Mouse (Mus musculus): Measurements from ENCODE around the gene Thop1. TPM values are rescaled to one million over a fixed set of nuclear protein-coding genes. Genes with fewer than 3 reads are reported as not detected.
"Not testable (repeated sequence)": the region's sequence is repeated elsewhere in the genome, so short reads cannot be mapped to it uniquely, and the experiment has no call there.

The Thop1 gene
- polyA plus RNA-seq, 1 experiment from 2014 or later: 51.2 TPM

DNA sequence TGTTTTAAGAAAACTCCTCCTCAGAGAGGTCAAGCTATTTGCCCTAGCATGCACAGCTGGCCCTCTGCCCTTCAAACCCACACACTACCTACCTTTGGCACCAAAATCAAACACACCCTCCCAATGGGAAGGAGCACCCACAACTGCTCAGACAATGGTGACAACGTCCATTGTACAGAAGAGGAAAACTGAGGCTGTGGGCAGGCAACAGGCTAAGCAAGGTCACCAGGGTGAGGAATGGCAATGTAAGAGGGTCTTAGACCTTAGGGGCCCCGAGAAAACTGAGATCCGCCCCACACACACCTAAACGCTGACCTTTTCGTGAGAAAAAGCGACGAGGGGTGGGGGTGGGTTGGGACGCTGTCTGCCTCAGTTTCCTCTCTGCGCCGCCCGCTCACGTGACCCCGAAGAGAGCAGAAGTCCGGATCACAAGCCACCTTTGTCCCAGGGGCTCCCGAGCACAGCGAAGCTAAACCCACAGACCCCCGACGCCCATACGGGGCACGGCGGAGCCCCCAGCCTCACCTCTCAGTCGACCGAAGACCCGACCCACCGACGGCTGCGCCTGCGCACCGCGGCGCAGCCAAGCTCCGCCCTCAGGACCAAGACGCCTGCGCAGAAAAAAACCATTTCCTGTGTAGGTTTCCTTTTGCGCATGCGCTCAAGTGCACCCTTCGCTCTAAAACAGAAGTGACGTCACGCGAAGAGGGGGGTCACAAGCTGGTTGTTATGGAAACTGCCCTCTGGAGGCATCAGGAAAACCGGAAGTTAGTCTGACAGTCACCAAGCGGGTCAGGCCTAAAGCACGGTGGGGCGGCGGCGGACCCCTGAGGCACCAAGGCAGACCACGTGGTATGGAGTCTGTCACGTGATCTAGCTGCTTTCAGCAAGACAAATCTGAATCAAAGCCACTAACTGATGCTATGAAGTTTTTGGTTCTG is 10.0 kb upstream of the Thop1 start, which contains the start of gene Sgta:
Gene Sgta (minus strand): TSS at position 579 of the 941 bp plus-strand sequence.
- Histone ChIP-seq H3K9me3 (no peaks in the 10 kb centered on the region), H3K27ac (replicated peaks) (peak within 1 kb of the TSS; percentile 44; the same call in 1 of the 2 replicates), H3K4me3 (peak within 1 kb of the TSS; percentile 73), H3K9ac (peak within 1 kb of the TSS; percentile 77), H3K4me2 (peak within 1 kb of the TSS; percentile 87), H3K4me1 (replicated peaks) (peaks cover 34% of the 10 kb centered on the region), H3K27me3 (no peaks in the 10 kb centered on the region), H3K36me3 (no peaks in the 10 kb centered on the region)
- peak; percentile 94 for ATAC-seq (ENCODE audit: low FRiP score, low read depth)
- WGBS: under 1% methylated on average over 47 of the region's 48 CpGs

DNA sequence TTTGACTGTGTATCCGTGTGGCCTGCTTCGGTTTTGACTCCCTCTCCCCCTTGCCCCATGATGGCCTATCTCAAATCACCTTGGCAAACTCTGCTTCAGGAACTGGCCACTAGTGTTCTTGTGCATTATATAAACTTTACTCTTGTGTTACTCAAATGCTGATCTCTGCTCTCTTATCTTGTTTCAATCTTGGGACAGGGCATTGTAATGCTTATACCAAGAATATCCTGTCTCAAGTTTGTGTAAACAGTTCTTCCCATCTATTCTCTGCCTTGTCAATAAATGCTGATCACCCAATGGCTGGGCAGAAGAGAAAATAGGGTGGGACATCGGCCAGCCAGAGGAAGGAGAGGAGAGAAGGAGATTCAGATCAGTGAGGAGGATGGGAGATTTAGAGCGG is 7.1 kb upstream of the Thop1 start:
- Histone ChIP-seq H3K36me3 (no peaks in the 10 kb centered on the region), H3K9me3 (no peaks in the 10 kb centered on the region), H3K4me2 (no peak overlapping the region), H3K4me1 (replicated peaks) (peaks cover 19% of the 10 kb centered on the region), H3K4me3 (no peak overlapping the region), H3K27me3 (no peaks in the 10 kb centered on the region), H3K27ac (replicated peaks) (no peak overlapping the region), H3K9ac (no peak overlapping the region)
- ATAC-seq (ENCODE audit: low FRiP score, low read depth): no peak
- WGBS: 70% methylated on average over 4 of the region's 4 CpGs

DNA sequence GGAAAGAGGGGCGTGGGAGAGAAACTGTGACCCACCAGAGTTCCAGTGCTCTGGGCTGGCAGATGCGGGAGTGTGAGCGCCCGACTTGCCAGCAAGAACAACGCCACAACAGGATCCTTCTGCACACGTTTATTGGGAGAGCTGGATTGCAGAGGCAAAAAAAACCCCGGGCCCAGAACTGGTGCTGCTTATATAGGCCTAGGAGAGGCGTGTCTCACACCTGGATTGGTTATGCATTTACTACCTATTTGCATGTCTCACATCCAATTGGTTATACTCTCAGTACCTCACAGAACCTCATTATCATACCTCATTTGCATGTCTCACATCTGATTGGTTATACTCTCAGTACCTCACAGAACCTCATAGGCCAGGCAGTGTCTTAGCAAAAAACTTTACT is 5.3 kb upstream of the Thop1 start:
- not testable (repeated sequence) for H3K9ac ChIP-seq; H3K27me3 ChIP-seq; H3K9me3 ChIP-seq; H3K4me3 ChIP-seq; H3K4me2 ChIP-seq; H3K36me3 ChIP-seq; ATAC-seq (ENCODE audit: low FRiP score, low read depth); H3K4me1 ChIP-seq (replicated peaks); H3K27ac ChIP-seq (replicated peaks)
- 91% methylated on average over 8 of the region's 8 CpGs for WGBS

DNA sequence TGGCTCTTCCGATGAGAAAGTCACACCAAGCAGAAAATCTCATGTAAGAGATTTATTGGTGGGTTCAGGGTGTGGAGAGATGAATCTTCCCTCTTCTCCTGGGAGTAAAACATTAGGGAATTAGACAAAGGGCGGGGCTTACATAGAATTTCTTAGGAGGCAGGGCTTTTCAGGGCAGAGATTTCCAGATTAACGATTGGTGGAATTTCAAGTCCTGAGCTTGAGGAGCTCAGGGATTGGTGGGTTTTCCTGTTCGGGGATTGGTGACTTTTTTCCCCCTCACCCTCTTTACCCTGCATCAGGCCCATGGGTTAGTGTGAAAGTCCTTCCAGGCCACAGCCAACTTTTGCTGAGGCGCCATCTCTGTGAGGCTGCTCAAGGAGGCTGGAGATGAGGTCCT is 1.1 kb upstream of the Thop1 start:
- Histone ChIP-seq H3K4me2 (no peak overlapping the region), H3K27me3 (no peaks in the 10 kb centered on the region), H3K9ac (no peak overlapping the region), H3K4me1 (replicated peaks) (peaks cover 24% of the 10 kb centered on the region), H3K36me3 (peaks cover 7% of the 10 kb centered on the region), H3K27ac (replicated peaks) (no peak overlapping the region), H3K9me3 (no peaks in the 10 kb centered on the region), H3K4me3 (no peak overlapping the region)
- no peak for ATAC-seq (ENCODE audit: low FRiP score, low read depth)
- WGBS: 76% methylated on average over 5 of the region's 5 CpGs

DNA sequence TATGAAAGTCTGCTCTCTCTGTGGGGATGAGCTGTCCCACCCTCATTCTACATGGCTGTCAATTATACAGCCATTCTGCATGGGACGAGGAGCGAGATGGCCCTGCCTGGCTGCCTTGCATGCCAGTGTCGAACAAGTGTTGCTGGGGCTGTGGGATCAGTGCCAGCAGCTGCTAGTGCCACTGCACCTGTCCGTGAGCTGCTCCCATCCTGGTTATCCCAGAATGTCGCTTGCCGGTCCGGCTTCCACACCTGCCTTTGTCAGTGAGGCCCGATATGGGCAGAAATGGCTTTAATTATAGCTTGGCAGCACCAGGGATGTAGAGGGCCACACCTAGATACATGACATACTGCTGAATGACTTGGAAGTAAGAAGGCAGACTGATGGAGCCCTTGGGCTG is 2.5 kb downstream of the Thop1 start:
- ATAC-seq (ENCODE audit: low FRiP score, low read depth): no peak
- no peak overlapping the region for H3K9ac ChIP-seq
- WGBS: 95% methylated on average over 8 of the region's 8 CpGs

DNA sequence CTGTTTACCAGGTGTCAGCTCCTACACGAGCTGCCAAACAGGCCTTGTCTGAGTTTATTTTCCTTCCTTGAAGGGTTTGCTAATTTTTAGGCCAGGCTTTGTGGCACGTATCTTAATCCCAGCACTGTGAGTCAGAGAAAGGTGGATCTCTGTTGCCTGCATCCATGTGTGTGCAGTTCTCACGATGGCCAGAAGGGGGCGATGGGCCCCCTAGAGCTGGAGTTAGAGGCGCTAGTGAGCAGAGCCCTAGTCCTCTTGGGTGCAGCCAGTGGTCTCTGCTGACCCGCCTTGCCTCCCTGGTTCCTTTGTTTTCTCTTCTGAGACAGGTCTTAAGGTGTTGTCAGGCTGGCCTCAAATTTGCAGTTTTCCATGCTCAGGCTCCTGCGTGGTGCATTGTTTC is 3.6 kb downstream of the Thop1 start:
- Histone ChIP-seq H3K27ac (replicated peaks) (no peak overlapping the region), H3K27me3 (no peaks in the 10 kb centered on the region), H3K9ac (no peak overlapping the region), H3K4me2 (no peak overlapping the region), H3K4me1 (replicated peaks) (peaks cover 24% of the 10 kb centered on the region), H3K9me3 (no peaks in the 10 kb centered on the region), H3K4me3 (no peak overlapping the region), H3K36me3 (peaks cover 32% of the 10 kb centered on the region)
- ATAC-seq (ENCODE audit: low FRiP score, low read depth): no peak
- 68% methylated on average over 7 of the region's 7 CpGs for WGBS

More for the DNA sequence above, 2.5 kb downstream of the Thop1 start:
- Histone ChIP-seq H3K4me3 (no peak overlapping the region), H3K36me3 (peaks cover 25% of the 10 kb centered on the region), H3K9me3 (no peaks in the 10 kb centered on the region), H3K27me3 (no peaks in the 10 kb centered on the region), H3K4me2 (no peak overlapping the region), H3K27ac (replicated peaks) (no peak overlapping the region), H3K4me1 (replicated peaks) (peaks cover 24% of the 10 kb centered on the region)

DNA sequence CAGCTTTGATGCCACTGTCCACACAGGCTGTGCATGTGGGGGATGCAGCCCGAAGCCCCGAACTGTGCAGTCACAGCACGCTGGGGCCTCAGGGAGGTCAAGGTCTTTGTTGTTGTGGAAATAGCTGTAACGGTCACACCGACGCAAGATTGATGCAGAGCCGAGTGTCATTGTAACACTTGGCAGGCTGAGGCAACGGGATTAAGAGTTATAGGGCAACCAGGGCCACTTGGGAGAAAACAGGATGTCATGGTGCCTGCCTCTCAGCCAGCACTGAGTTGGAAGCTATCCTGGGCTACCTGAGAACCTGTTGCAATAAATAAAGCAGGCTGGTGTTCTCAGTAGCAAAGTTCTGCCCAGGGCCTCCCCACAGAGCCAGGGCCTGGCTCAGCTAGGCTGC is 5.9 kb downstream of the Thop1 start:
- Histone ChIP-seq H3K4me3 (no peak overlapping the region), H3K4me2 (no peak overlapping the region), H3K4me1 (replicated peaks) (peaks cover 11% of the 10 kb centered on the region), H3K9ac (no peak overlapping the region), H3K27ac (replicated peaks) (no peak overlapping the region), H3K27me3 (no peaks in the 10 kb centered on the region), H3K36me3 (peaks cover 52% of the 10 kb centered on the region), H3K9me3 (no peaks in the 10 kb centered on the region)
- 64% methylated on average over 8 of the region's 8 CpGs for WGBS
- no peak for ATAC-seq (ENCODE audit: low FRiP score, low read depth)

DNA sequence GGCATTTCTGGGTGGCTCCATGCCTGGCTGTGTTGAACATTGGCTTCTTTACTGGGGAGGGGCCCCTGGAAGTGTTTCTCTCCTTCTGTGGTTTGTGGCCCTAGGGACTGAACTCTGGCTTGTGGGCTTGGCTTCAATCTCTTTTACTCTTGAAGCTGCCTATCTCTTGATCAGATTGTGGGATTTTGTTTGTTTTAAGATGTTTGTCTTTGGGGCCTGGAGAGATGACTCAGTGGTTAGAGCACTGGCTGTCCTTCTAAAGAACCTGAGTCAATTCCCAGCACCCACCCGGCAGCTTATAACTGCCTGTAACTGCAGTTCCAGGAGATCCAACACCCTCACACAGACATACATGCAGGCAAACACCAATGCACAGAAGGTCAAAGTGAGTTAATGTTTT is 6.5 kb downstream of the Thop1 start:
- Histone ChIP-seq H3K4me3 (no peak overlapping the region), H3K27ac (replicated peaks) (no peak overlapping the region), H3K4me2 (no peak overlapping the region), H3K4me1 (replicated peaks) (peaks cover 4% of the 10 kb centered on the region), H3K9me3 (no peaks in the 10 kb centered on the region), H3K27me3 (no peaks in the 10 kb centered on the region), H3K36me3 (peaks cover 58% of the 10 kb centered on the region), H3K9ac (no peak overlapping the region)
- WGBS: 100% methylated on average over 1 of the region's 1 CpGs
- no peak for ATAC-seq (ENCODE audit: low FRiP score, low read depth)

DNA sequence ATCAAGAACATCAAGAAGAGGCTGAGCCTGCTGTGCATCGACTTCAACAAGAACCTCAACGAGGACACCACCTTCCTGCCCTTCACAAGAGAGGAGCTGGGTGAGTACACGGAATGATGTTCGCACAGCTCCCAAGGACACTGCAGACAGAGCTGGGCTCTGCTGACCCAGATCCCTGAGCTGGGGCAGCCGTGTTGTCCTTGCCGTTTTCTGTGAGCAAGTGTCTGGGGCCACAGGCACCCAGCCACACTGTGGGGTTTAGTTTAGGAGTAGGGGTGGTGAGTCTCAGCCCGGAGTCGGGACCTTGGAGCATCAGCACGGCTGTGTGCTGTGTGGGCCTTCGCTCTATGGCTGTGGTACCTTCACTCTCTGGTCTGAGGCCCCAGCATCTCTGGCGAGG is 8.1 kb downstream of the Thop1 start:
- H3K36me3 ChIP-seq: peaks cover 68% of the 10 kb centered on the region
- H3K27ac ChIP-seq (replicated peaks): no peak overlapping the region
- no peak overlapping the region for H3K9ac ChIP-seq
- H3K9me3 ChIP-seq: no peaks in the 10 kb centered on the region
- no peak overlapping the region for H3K4me3 ChIP-seq
- no peak overlapping the region for H3K4me2 ChIP-seq
- H3K27me3 ChIP-seq: no peaks in the 10 kb centered on the region
- H3K4me1 ChIP-seq (replicated peaks): no peaks in the 10 kb centered on the region
- 92% methylated on average over 11 of the region's 11 CpGs for WGBS
- ATAC-seq (ENCODE audit: low FRiP score, low read depth): no peak

DNA sequence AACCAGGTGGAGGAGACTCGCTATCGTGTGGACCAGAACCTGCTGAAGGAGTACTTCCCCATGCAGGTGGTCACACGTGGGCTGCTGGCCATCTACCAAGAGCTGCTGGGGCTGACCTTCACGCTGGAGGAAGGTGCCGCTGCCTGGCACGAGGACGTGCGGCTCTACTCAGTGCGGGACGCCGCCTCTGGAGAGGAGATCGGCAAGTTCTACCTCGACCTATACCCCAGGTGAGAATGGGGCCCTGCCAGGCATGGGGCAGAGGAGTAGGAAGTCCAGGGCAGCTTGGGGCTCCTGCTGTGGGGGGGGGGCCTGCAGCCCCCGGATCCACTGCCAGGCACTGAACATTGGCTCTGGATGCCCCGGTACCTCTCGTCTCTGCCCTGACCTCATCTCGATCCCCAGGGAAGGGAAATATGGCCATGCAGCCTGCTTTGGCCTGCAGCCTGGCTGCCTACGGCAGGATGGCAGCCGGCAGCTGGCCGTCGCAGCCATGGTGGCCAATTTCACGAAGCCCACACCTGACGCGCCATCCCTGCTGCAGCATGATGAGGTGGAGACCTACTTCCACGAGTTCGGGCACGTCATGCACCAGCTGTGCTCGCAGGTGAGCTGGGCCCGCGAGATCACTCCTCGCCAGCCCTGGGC is 10.3 kb downstream of the Thop1 start:
- no peak overlapping the region for H3K27ac ChIP-seq (replicated peaks)
- no peaks in the 10 kb centered on the region for H3K27me3 ChIP-seq
- H3K4me1 ChIP-seq (replicated peaks): no peaks in the 10 kb centered on the region
- 95% methylated on average over 30 of the region's 31 CpGs for WGBS
- no peak overlapping the region for H3K9ac ChIP-seq
- no peak overlapping the region for H3K4me2 ChIP-seq
- no peak for ATAC-seq (ENCODE audit: low FRiP score, low read depth)
- H3K4me3 ChIP-seq: no peak overlapping the region
- peaks cover 53% of the 10 kb centered on the region for H3K36me3 ChIP-seq
- H3K9me3 ChIP-seq: no peaks in the 10 kb centered on the region

DNA sequence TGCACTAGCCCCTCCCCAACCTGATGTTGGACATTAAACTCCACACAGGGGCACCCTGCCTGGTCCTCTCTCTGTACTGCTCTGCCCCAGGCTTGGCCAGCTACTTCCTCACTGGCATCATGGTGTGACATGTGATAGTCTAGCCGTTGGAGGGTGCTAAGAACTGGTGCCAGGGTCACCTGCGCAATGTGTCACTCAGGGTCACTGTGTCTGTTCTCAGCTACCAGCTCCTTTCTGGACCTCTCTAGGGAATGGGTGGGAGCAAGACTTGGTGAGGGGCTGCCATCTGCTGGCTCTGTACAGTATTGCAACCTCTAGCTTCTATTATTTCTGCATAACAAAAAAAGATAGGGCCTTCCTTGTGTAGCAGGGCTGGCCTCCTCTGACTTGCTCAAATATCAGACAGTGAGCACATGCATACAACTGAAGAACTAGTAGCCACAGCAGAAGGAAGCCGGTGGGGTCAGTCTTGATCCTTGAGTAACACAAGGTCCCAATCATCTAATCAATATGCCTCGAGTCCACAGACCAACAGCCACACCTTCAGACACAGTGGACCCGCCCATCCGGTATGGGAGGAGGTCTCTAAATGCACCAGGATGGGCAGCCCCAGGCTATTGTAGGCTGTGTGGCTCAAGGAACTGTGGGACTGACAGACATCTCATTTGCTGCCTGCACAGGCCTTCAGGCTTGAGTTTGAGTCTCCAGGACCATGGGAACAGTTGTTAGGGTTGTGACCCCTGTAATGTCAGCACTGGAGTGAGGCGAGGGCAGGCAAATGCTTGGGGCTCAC is 12.5 kb downstream of the Thop1 start:
- no peak; the same call in 1 of the 2 replicates for ATAC-seq (ENCODE audit: low FRiP score, low read depth)
- Histone ChIP-seq H3K27me3 (no peaks in the 10 kb centered on the region), H3K36me3 (peaks cover 45% of the 10 kb centered on the region), H3K27ac (replicated peaks) (no peak overlapping the region), H3K4me3 (no peak overlapping the region), H3K4me2 (no peak overlapping the region), H3K9ac (no peak overlapping the region), H3K4me1 (replicated peaks) (no peaks in the 10 kb centered on the region), H3K9me3 (no peaks in the 10 kb centered on the region)
- 82% methylated on average over 7 of the region's 7 CpGs for WGBS

DNA sequence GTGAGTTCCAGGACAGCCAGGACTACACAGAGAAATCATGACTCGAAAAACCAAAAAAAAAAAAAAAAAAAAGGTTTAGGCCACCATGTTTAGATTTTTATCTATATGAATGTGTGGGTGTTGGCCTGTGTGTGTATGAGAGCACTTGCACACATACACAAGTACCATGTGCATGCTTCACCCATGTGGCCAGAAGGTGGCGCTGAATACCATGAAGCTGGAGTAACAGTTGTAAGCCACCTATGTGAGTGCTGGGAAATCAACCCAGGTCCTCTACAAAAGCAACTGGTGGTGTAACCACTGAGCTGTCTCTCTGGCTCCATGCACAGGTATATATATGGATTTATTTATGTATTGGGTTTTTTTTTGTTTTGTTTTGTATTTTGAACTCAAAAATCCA is 17.2 kb downstream of the Thop1 start:
- 0 out of 2 replicates have a peak, but pooled peaks cover 6% of the 10 kb centered on the region for H3K4me1 ChIP-seq (replicated peaks)
- 52% methylated on average over 2 of the region's 2 CpGs for WGBS
- no peak overlapping the region for H3K27ac ChIP-seq (replicated peaks)
- no peak overlapping the region for H3K9ac ChIP-seq
- no peak for ATAC-seq (ENCODE audit: low FRiP score, low read depth)
- H3K4me3 ChIP-seq: no peak overlapping the region
- no peaks in the 10 kb centered on the region for H3K27me3 ChIP-seq
- no peaks in the 10 kb centered on the region for H3K9me3 ChIP-seq
- H3K36me3 ChIP-seq: peaks cover 9% of the 10 kb centered on the region
- no peak overlapping the region for H3K4me2 ChIP-seq

All from hindbrain, embryonic 15.5 days (tissue).